Mouse (Mus musculus) liver, postnatal 0 days (tissue): Measurements from ENCODE around the gene Parp4.

Source experiments
- CTCF ChIP-seq: sonication (generic); IDR thresholded peaks from 2 replicates; pipeline ENCODE4 v1.5.1; 2016; ENCODE audit warnings: antibody characterized with exemption, low read depth
- EP300 ChIP-seq: IDR thresholded peaks from 2 replicates; pipeline ENCODE4 v1.6.1; 2016; ENCODE audit warnings: antibody characterized with exemption, low read depth, mild to moderate bottlenecking

GRCm38 (mm10) chr14:56579011-56579410, 3.6 kb downstream of the Parp4 start:
- TF ChIP-seq EP300 (no peak), CTCF (no peak)
